Mouse (Mus musculus) CD8-positive naive resting alpha-beta T cell, adult 2 months (primary cell): Measurements from ENCODE around the gene Ttyh1.

Experiments
- DNase-seq, 2 experiments: peaks; one replicate each; pipeline ENCODE4 v3.0.0; 2022; ENCODE audit warnings: low read depth in 2 of 2, low spot score in 2 of 2

Ttyh1 gene

GRCm38 (mm10) chr7:4122076-4122768 lies 3.0 kb downstream of the Ttyh1 start:
- DNase-seq = no peak

GRCm38 (mm10) chr7:4122783-4123182 lies 3.6 kb downstream of the Ttyh1 start:
- no peak for DNase-seq

GRCm38 (mm10) chr7:4123732-4124131 lies 4.5 kb downstream of the Ttyh1 start:
- no peak for DNase-seq

- DNase-seq = peak; percentile 43 to 48
Measured at GRCm38 (mm10) chr7:4124315-4124759, 5.1 kb downstream of the Ttyh1 start.

- DNase-seq = no peak
Measured at GRCm38 (mm10) chr7:4124856-4125255, 5.6 kb downstream of the Ttyh1 start.

GRCm38 (mm10) chr7:4125306-4125705 lies 6.1 kb downstream of the Ttyh1 start:
- DNase-seq = no peak

- DNase-seq = no peak
Measured at GRCm38 (mm10) chr7:4126992-4127785, 8.0 kb downstream of the Ttyh1 start.

- no peak for DNase-seq
Measured at GRCm38 (mm10) chr7:4127894-4128293, 8.7 kb downstream of the Ttyh1 start.

- DNase-seq = no peak
Measured at GRCm38 (mm10) chr7:4128860-4129259, 9.7 kb downstream of the Ttyh1 start.

GRCm38 (mm10) chr7:4130686-4131452 lies 11.7 kb downstream of the Ttyh1 start:
- DNase-seq = peak; percentile 72 to 79

- DNase-seq = no peak
Measured at GRCm38 (mm10) chr7:4131964-4132363, 12.8 kb downstream of the Ttyh1 start.

GRCm38 (mm10) chr7:4132581-4132980 lies 13.4 kb downstream of the Ttyh1 start:
- DNase-seq = no peak

GRCm38 (mm10) chr7:4132998-4133397 lies 13.8 kb downstream of the Ttyh1 start:
- no peak for DNase-seq

- no peak for DNase-seq
Measured at GRCm38 (mm10) chr7:4134911-4135310, 15.7 kb downstream of the Ttyh1 start.

GRCm38 (mm10) chr7:4136404-4136770 lies 17.2 kb downstream of the Ttyh1 start:
- no peak for DNase-seq

- peak; percentile 98 to 99 for DNase-seq
Measured at GRCm38 (mm10) chr7:4136771-4137531, 17.7 kb downstream of the Ttyh1 start, which contains the start of gene Leng8. TSS of gene Leng8 (plus strand) at chr7:4137039.

GRCm38 (mm10) chr7:4137746-4138145 lies 18.5 kb downstream of the Ttyh1 start:
- DNase-seq = no peak

GRCm38 (mm10) chr7:4138181-4138580 lies 19.0 kb downstream of the Ttyh1 start:
- DNase-seq = no peak

- DNase-seq = no peak
Measured at GRCm38 (mm10) chr7:4138671-4139070, 19.5 kb downstream of the Ttyh1 start.

- no peak for DNase-seq
Measured at GRCm38 (mm10) chr7:4139391-4139790, 20.2 kb downstream of the Ttyh1 start.
